Mouse (Mus musculus): Measurements from ENCODE around the gene Vmn2r7. TPM values are rescaled to one million over a fixed set of nuclear protein-coding genes. Genes with fewer than 3 reads are reported as not detected.
"Not testable (repeated sequence)": the region's sequence is repeated elsewhere in the genome, so short reads cannot be mapped to it uniquely, and the experiment has no call there.

Gene Vmn2r7
- polyA plus RNA-seq, 1 experiment from 2014 or later, result not detected

GRCm38 (mm10) chr3:64727187-64727970 is 117.2 kb downstream of the Vmn2r7 start:
- 51% methylated on average over 3 of the region's 3 CpGs for WGBS
- not testable (repeated sequence) for H3K4me3 ChIP-seq; H3K9me3 ChIP-seq; H3K27me3 ChIP-seq; ATAC-seq (ENCODE audit: low FRiP score, low read depth); H3K4me2 ChIP-seq; H3K4me1 ChIP-seq (replicated peaks); H3K9ac ChIP-seq; H3K36me3 ChIP-seq; H3K27ac ChIP-seq (replicated peaks)

- not testable (repeated sequence) for H3K36me3 ChIP-seq; H3K27me3 ChIP-seq; H3K4me3 ChIP-seq; H3K27ac ChIP-seq (replicated peaks); H3K4me1 ChIP-seq (replicated peaks); H3K9me3 ChIP-seq; H3K9ac ChIP-seq; ATAC-seq (ENCODE audit: low FRiP score, low read depth); H3K4me2 ChIP-seq
- WGBS, result 96% methylated on average over 1 of the region's 1 CpGs
These were observed 118.8 kb downstream of the Vmn2r7 start for GRCm38 (mm10) chr3:64725736-64726135.

- not testable (repeated sequence) for H3K9ac ChIP-seq; H3K9me3 ChIP-seq; H3K27ac ChIP-seq (replicated peaks); H3K4me1 ChIP-seq (replicated peaks); H3K27me3 ChIP-seq; H3K4me2 ChIP-seq; H3K4me3 ChIP-seq; ATAC-seq (ENCODE audit: low FRiP score, low read depth); H3K36me3 ChIP-seq
- WGBS, result 86% methylated on average over 1 of the region's 1 CpGs
These were observed 168.5 kb downstream of the Vmn2r7 start for GRCm38 (mm10) chr3:64676069-64676468.
